Mouse (Mus musculus): ENCODE results near the gene Mmel1.

DNA sequence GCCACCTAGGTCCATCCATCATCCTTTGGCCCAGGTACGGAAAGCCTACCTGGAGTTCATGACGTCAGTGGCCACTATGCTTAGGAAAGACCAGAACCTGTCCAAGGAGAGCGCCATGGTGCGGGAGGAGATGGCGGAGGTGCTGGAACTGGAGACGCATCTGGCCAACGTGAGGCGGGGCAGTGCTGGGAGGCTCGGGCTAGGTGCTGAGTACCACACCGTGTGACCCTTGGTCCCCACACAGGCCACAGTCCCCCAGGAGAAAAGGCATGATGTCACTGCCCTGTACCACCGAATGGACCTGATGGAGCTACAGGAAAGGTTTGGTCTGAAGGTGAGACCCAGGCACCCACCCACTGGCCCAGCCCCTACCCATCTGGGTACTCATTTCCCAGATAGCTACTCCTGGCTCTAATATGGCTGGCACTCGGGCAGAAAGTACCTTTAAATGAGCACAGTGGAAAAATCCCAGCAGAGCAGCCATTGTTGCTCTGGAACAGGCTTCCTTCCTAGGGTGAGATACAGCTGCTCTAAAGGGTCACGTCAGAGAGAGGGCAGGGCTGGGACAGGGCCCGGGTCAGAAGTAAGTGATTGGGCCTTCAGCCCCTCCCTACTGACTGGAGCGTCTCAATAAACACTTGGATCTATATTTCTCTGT lies 18.3 kb downstream of the Mmel1 start:
- TF ChIP-seq POLR2A (IDR thresholded peaks at IDR 0.05; ENCODE audit: insufficient read length, low read depth) (no peak), MAX (IDR thresholded peaks at IDR 0.05; ENCODE audit: low read depth) (no peak), POLR2AphosphoS2 (IDR thresholded peaks at IDR 0.05; ENCODE audit: insufficient read length, low read depth) (no peak), MYOD1 (IDR thresholded peaks at IDR 0.05; ENCODE audit: control insufficient read depth in 1 of 3, insufficient read length in 2 of 3, low read depth in 2 of 3) (no peak), USF1 (IDR thresholded peaks at IDR 0.05; ENCODE audit: low read depth) (no peak), REST (IDR thresholded peaks at IDR 0.05; ENCODE audit: insufficient read depth, insufficient read length) (no peak), TCF12 (IDR thresholded peaks at IDR 0.05; ENCODE audit: insufficient read depth, poor library complexity, severe bottlenecking) (no peak), TCF3 (IDR thresholded peaks at IDR 0.05; ENCODE audit: insufficient read length, low read depth) (no peak), E2F4 (IDR thresholded peaks at IDR 0.05; ENCODE audit: insufficient read depth) (no peak)
